Comparison of ENCODE assay signal across 8 mouse cellular contexts in the genomic region with DNA sequence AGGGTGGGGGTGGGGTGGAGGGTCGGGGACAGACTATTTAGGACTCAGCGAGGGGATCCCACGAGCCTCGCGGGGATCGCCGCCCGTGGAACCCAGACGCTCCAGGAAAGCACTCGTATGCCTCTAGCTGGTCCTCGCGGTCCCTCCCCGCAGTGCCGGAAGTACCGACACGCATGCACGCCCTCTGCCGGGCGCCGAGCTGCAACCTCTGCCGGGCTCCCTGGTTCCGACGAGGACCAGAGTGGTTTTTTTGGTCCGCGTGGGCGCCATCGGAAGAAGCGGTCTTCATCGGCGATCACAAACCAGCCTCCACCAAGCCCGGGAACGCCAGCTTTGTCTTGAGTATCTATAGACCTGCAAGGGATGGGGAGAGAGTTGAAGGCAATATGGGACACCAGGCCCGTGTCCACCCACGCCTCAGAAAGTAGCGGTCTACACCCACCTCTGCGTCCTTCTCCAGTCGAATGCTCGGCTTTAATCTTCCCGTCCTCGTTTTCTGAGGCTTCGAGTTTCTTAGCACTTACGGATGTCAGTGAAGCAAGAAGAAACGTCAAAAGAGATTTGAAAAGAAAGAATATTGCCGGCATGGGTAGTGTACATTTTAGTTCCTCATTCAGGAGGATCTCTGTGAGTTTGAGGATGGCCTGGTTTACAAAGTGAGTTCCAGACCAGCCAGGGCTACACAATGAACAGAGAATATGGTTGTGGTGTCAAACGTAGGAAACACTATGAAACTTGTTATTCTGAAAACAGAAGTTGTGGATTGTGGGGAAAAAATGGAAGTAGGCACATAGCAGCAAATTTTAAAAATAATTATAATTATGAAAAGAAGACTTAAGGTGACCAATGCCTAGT. TPM values are rescaled to one million over a fixed set of nuclear protein-coding genes. Genes with fewer than 3 reads are reported as not detected.
DNase-seq lines count a peak whose midpoint lies in the region; ATAC-seq lines count a peak whose summit lies in the region.

TSS of gene Mettl5 (minus strand) at position 165 of the 855 bp plus-strand sequence.

- no peaks in the 10 kb centered on the region for H3K36me3 ChIP-seq in intestine, embryonic 16.5 days (ENCODE audit: control insufficient read depth, insufficient read depth, low read length)

- intact Hi-C loops in left cerebral cortex, postnatal 25 days (cut with DNase I), result loop anchor here (5.0 kb wide), 1 partner anchor 57 kb away; no protein-coding TSS in a partner anchor

- peak; percentile 94 for DNase-seq in adrenal gland, postnatal 10 days
- DNase-seq in embryo, embryonic 9.5 days (ENCODE audit: extremely low spot score), result peak; percentile 86
- peak; percentile 82 to 90 for DNase-seq in gastrocnemius, postnatal 4 days (ENCODE audit: low spot score in 2 of 2)
- DNase-seq in left cerebral cortex, postnatal 25 days (ENCODE audit: low spot score in 2 of 2), result peak; percentile 89 to 94
- DNase-seq in mesoderm, embryonic 11.5 days (ENCODE audit: low read depth, low spot score), result peak; percentile 87
- peak; percentile 86 for DNase-seq in right cerebral cortex, postnatal 36 days (ENCODE audit: low spot score in 2 of 2)
- peak; percentile 84 to 91 for DNase-seq in urinary bladder, postnatal 4 days (ENCODE audit: low spot score in 2 of 2)

- H3K9me3 ChIP-seq in intestine, embryonic 16.5 days (ENCODE audit: control insufficient read depth, low read length), result no peaks in the 10 kb centered on the region

- H3K4me1 ChIP-seq in intestine, embryonic 16.5 days (ENCODE audit: control insufficient read depth, insufficient read depth, low read length), result 0 out of 2 replicates have a peak, but pooled peaks cover 4% of the 10 kb centered on the region

- H3K27ac ChIP-seq in intestine, embryonic 16.5 days (ENCODE audit: low read length), result peak within 1 kb of the TSS; percentile 78

- H3K27me3 ChIP-seq in intestine, embryonic 16.5 days (replicated peaks; ENCODE audit: control insufficient read depth, insufficient read depth, low read length), result no peaks in the 10 kb centered on the region

- ATAC-seq in intestine, embryonic 16.5 days, result peak; percentile 99

- peak within 1 kb of the TSS; percentile 70 for H3K4me3 ChIP-seq in intestine, embryonic 16.5 days (ENCODE audit: low read length)

- peak within 1 kb of the TSS; percentile 88 for H3K9ac ChIP-seq in intestine, embryonic 16.5 days (ENCODE audit: low read depth, low read length)

- H3K4me2 ChIP-seq in intestine, embryonic 16.5 days (ENCODE audit: low read depth, low read length), result peak within 1 kb of the TSS; percentile 74

- WGBS in intestine, embryonic 16.5 days, result 2% methylated on average over 45 of the region's 45 CpGs

RNA-seq across cellular contexts. Expression of gene Mettl5, which starts in this region (rescaled TPM):
- total RNA-seq in adrenal gland, postnatal 10 days (2021), result 10 to 100 TPM; 22.6 to 28.9 TPM
- total RNA-seq in gastrocnemius, postnatal 4 days (2021), result 10 to 100 TPM; 14.3 to 14.8 TPM
- polyA plus RNA-seq in intestine, embryonic 16.5 days (2015; fragmentation: Nextera tagmentation; extraction: Ambion mirVana), result 36.7 and 38.5 TPM in 2 replicates
- 10 to 100 TPM; 10.5 to 14.2 TPM for total RNA-seq in left cerebral cortex, postnatal 25 days (2021)

Comparison
In these comparisons a context has a peak if more than half of its experiments do, and no peak if none do; other contexts are left out.
1. Peak in every context shown above with its lines: DNase-seq, ATAC-seq, H3K4me3 ChIP-seq and H3K27ac ChIP-seq.